Mouse (Mus musculus) erythroblast, embryonic 14.5 days (primary cell): ENCODE results near the gene Robo1.

ENCODE experiments used
- GATA1 ChIP-seq: IDR thresholded peaks from 2 replicates; pipeline ENCODE4 v1.6.1; 2012; ENCODE audit warnings: low read length, inconsistent platforms, mixed read lengths
- TAL1 ChIP-seq: IDR thresholded peaks from 3 replicates; pipeline ENCODE4 v1.6.1; 2012; ENCODE audit warnings: low read length, inconsistent platforms, mixed read lengths

- TF ChIP-seq GATA1, result no peak
- no peak for TF ChIP-seq TAL1
Observed at GRCm38 (mm10) chr16:72444428-72445135, 136.5 kb downstream of the Robo1 start.
